Mouse (Mus musculus): Measurements from ENCODE around the gene 9130230L23Rik. TPM values are rescaled to one million over a fixed set of nuclear protein-coding genes. Genes with fewer than 3 reads are reported as not detected.

The 9130230L23Rik gene
- polyA plus RNA-seq, 1 experiment from 2014 or later = 0.44 TPM

DNA sequence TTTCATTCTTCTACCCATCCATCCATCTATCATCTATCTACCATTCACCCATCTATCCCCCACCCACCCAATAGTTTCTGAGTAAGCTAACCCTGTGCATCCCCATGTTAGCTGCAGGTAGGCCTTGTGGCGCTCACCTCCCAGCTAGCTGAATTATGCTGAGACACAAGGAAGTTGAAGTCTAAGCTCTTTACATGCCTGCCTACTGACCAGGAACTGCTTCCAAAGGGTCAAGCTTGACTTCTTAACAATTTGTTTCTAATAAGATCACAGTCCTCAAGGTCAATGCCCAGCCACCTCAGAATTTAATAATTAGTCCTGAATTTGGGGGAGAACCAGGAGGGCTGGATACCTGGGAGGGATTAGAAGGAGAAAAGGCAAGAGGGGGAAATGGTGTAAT lies 28.7 kb upstream of the 9130230L23Rik start:
- Histone ChIP-seq H3K4me1 (replicated peaks) (peaks cover 7% of the 10 kb centered on the region; the same call in 1 of the 2 replicates), H3K9me3 (no peaks in the 10 kb centered on the region), H3K27ac (no peak overlapping the region), H3K4me3 (no peak overlapping the region), H3K9ac (no peak overlapping the region), H3K27me3 (no peaks in the 10 kb centered on the region), H3K4me2 (no peak overlapping the region), H3K36me3 (no peaks in the 10 kb centered on the region)
- no peak for ATAC-seq (ENCODE audit: low FRiP score)
- WGBS = 100% methylated on average over 1 of the region's 1 CpGs

DNA sequence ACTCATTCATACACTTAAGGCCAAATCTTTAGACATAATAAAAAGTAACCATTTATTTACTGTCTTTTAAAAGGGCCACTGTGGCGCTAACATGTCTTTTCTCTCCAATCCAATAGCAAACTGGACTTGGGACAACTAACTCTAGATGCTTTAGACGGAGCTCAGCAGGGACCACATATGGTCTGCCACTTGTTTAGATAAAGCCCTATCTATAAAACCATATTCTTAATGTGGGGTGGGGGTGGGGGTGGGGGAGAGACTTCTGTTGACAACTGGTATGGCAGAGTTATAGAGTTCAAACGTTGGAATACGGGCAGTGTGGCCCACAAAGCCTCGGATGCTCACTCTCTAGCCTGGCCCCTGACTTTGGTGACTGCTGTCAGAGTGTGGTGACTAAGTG lies 27.6 kb upstream of the 9130230L23Rik start:
- H3K4me3 ChIP-seq = no peak overlapping the region
- peaks cover 7% of the 10 kb centered on the region; the same call in 1 of the 2 replicates for H3K4me1 ChIP-seq (replicated peaks)
- H3K9me3 ChIP-seq = peaks cover 3% of the 10 kb centered on the region
- H3K4me2 ChIP-seq = no peak overlapping the region
- H3K27me3 ChIP-seq = no peaks in the 10 kb centered on the region
- ATAC-seq (ENCODE audit: low FRiP score) = no peak
- peaks cover 3% of the 10 kb centered on the region; the same call in 1 of the 2 replicates for H3K36me3 ChIP-seq
- 82% methylated on average over 5 of the region's 5 CpGs for WGBS
- H3K27ac ChIP-seq = no peak overlapping the region
- no peak overlapping the region for H3K9ac ChIP-seq

DNA sequence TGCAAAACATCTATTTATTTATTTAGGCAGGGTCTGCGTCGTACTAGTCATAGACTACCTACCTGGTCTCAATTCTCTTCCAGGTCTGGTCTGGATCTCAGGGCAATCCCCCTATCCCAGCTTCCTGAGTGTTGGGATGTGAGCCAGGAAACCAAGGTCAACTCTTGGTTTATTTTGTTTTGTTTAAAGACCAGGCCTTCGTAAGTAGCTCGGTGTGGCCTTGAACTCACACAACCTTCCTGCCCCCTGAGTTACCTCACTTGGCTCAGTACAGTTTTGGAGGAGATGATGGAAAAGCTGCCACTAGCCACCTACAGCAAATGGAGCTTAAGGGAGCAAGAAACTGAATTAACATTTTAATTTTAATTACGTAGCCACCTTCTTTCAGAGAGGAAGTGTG lies 24.1 kb upstream of the 9130230L23Rik start:
- H3K27ac ChIP-seq = no peak overlapping the region
- peaks cover 4% of the 10 kb centered on the region; the same call in 1 of the 2 replicates for H3K36me3 ChIP-seq
- H3K27me3 ChIP-seq = no peaks in the 10 kb centered on the region
- H3K9me3 ChIP-seq = peaks cover 6% of the 10 kb centered on the region
- ATAC-seq (ENCODE audit: low FRiP score) = no peak
- no peak overlapping the region for H3K4me3 ChIP-seq
- 92% methylated on average over 5 of the region's 5 CpGs for WGBS
- no peaks in the 10 kb centered on the region for H3K4me1 ChIP-seq (replicated peaks)
- no peak overlapping the region for H3K9ac ChIP-seq
- H3K4me2 ChIP-seq = no peak overlapping the region

- no peak for ATAC-seq (ENCODE audit: low FRiP score)
Measured at GRCm38 (mm10) chr5:66027206-66027605, 23.1 kb upstream of the 9130230L23Rik start.

GRCm38 (mm10) chr5:66026796-66027195 lies 22.7 kb upstream of the 9130230L23Rik start:
- Histone ChIP-seq H3K36me3 (peaks cover 4% of the 10 kb centered on the region; the same call in 1 of the 2 replicates), H3K4me1 (replicated peaks) (no peaks in the 10 kb centered on the region), H3K9ac (no peak overlapping the region), H3K27me3 (no peaks in the 10 kb centered on the region), H3K27ac (no peak overlapping the region), H3K4me2 (no peak overlapping the region), H3K9me3 (peaks cover 6% of the 10 kb centered on the region), H3K4me3 (no peak overlapping the region)
- WGBS = 98% methylated on average over 31 of the region's 31 CpGs
- ATAC-seq (ENCODE audit: low FRiP score) = no peak

More at GRCm38 (mm10) chr5:66027206-66027605, 23.1 kb upstream of the 9130230L23Rik start:
- Histone ChIP-seq H3K27ac (no peak overlapping the region), H3K4me1 (replicated peaks) (no peaks in the 10 kb centered on the region), H3K9me3 (peaks cover 6% of the 10 kb centered on the region), H3K9ac (no peak overlapping the region), H3K27me3 (no peaks in the 10 kb centered on the region), H3K36me3 (peaks cover 4% of the 10 kb centered on the region; the same call in 1 of the 2 replicates), H3K4me3 (no peak overlapping the region), H3K4me2 (no peak overlapping the region)
- 97% methylated on average over 8 of the region's 8 CpGs for WGBS

- H3K4me1 ChIP-seq (replicated peaks) = no peaks in the 10 kb centered on the region
- WGBS = 97% methylated on average over 2 of the region's 2 CpGs
- no peak overlapping the region for H3K4me2 ChIP-seq
- no peak overlapping the region for H3K4me3 ChIP-seq
- no peak overlapping the region for H3K9ac ChIP-seq
- no peaks in the 10 kb centered on the region; the same call in 1 of the 2 replicates for H3K9me3 ChIP-seq
- no peak for ATAC-seq (ENCODE audit: low FRiP score)
- H3K36me3 ChIP-seq = no peaks in the 10 kb centered on the region
- H3K27ac ChIP-seq = no peak overlapping the region
- no peaks in the 10 kb centered on the region for H3K27me3 ChIP-seq
Measured at GRCm38 (mm10) chr5:66015449-66015961, 11.4 kb upstream of the 9130230L23Rik start.

GRCm38 (mm10) chr5:66014437-66014836 lies 10.4 kb upstream of the 9130230L23Rik start:
- Histone ChIP-seq H3K4me1 (replicated peaks) (no peaks in the 10 kb centered on the region), H3K4me2 (no peak overlapping the region), H3K36me3 (no peaks in the 10 kb centered on the region), H3K4me3 (no peak overlapping the region), H3K27me3 (no peaks in the 10 kb centered on the region), H3K9ac (no peak overlapping the region), H3K9me3 (no peaks in the 10 kb centered on the region), H3K27ac (no peak overlapping the region)
- no peak for ATAC-seq (ENCODE audit: low FRiP score)
- WGBS = 82% methylated on average over 2 of the region's 2 CpGs

GRCm38 (mm10) chr5:66013999-66014398 lies 9.9 kb upstream of the 9130230L23Rik start:
- no peak overlapping the region for H3K4me2 ChIP-seq
- ATAC-seq (ENCODE audit: low FRiP score) = no peak
- 79% methylated on average over 3 of the region's 3 CpGs for WGBS
- H3K27ac ChIP-seq = no peak overlapping the region
- H3K27me3 ChIP-seq = no peaks in the 10 kb centered on the region
- H3K9ac ChIP-seq = no peak overlapping the region
- no peaks in the 10 kb centered on the region for H3K4me1 ChIP-seq (replicated peaks)
- H3K36me3 ChIP-seq = no peaks in the 10 kb centered on the region
- H3K4me3 ChIP-seq = no peak overlapping the region
- H3K9me3 ChIP-seq = no peaks in the 10 kb centered on the region

GRCm38 (mm10) chr5:66008245-66008967 lies 4.3 kb upstream of the 9130230L23Rik start:
- no peak overlapping the region for H3K27ac ChIP-seq
- no peaks in the 10 kb centered on the region for H3K4me1 ChIP-seq (replicated peaks)
- H3K36me3 ChIP-seq = no peaks in the 10 kb centered on the region
- H3K4me2 ChIP-seq = no peak overlapping the region
- H3K27me3 ChIP-seq = no peaks in the 10 kb centered on the region
- H3K9ac ChIP-seq = no peak overlapping the region
- no peaks in the 10 kb centered on the region for H3K9me3 ChIP-seq
- H3K4me3 ChIP-seq = no peak overlapping the region
- no peak for ATAC-seq (ENCODE audit: low FRiP score)
- WGBS = 89% methylated on average over 15 of the region's 15 CpGs

GRCm38 (mm10) chr5:66005041-66005678 lies 1.1 kb upstream of the 9130230L23Rik start:
- Histone ChIP-seq H3K4me3 (no peak overlapping the region), H3K9me3 (no peaks in the 10 kb centered on the region), H3K27ac (no peak overlapping the region), H3K4me2 (no peak overlapping the region), H3K9ac (no peak overlapping the region), H3K4me1 (replicated peaks) (no peaks in the 10 kb centered on the region), H3K27me3 (no peaks in the 10 kb centered on the region), H3K36me3 (no peaks in the 10 kb centered on the region)
- no peak for ATAC-seq (ENCODE audit: low FRiP score)
- WGBS = 50% methylated on average over 16 of the region's 16 CpGs

DNA sequence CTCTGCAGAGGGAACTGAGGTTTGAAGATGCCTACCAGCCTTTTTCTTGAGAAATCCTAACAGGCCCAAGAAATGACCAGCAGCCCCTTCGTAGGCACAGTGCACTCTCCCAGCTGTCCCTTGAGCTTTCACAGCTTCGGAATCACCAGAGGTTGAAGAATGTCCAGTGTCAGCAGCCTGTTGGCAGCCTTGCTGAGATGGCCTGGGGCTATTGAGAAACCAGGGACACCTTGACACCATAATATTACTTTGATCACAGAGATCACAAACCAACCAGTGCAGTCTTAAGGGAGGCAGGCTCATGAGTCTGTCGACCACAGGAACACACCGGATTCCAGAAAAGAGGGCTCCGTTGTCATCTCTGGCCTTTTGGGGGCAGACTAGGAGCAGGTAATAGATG lies 2.9 kb downstream of the 9130230L23Rik start:
- Histone ChIP-seq H3K36me3 (no peaks in the 10 kb centered on the region), H3K9ac (no peak overlapping the region), H3K27me3 (no peaks in the 10 kb centered on the region), H3K4me2 (no peak overlapping the region), H3K4me1 (replicated peaks) (no peaks in the 10 kb centered on the region), H3K27ac (no peak overlapping the region), H3K9me3 (no peaks in the 10 kb centered on the region), H3K4me3 (no peak overlapping the region)
- ATAC-seq (ENCODE audit: low FRiP score) = no peak
- 73% methylated on average over 5 of the region's 5 CpGs for WGBS

- ATAC-seq (ENCODE audit: low FRiP score) = no peak
- no peak overlapping the region for H3K9ac ChIP-seq
- WGBS = 79% methylated on average over 6 of the region's 6 CpGs
Measured at GRCm38 (mm10) chr5:66000567-66001125, 3.4 kb downstream of the 9130230L23Rik start.

More at GRCm38 (mm10) chr5:66000567-66001125, 3.4 kb downstream of the 9130230L23Rik start:
- Histone ChIP-seq H3K27ac (no peak overlapping the region), H3K36me3 (no peaks in the 10 kb centered on the region), H3K4me1 (replicated peaks) (no peaks in the 10 kb centered on the region), H3K4me2 (no peak overlapping the region), H3K27me3 (no peaks in the 10 kb centered on the region), H3K4me3 (no peak overlapping the region), H3K9me3 (no peaks in the 10 kb centered on the region)

Measured in hindbrain, embryonic 13.5 days (tissue).